28 mouse cellular contexts compared by ENCODE assay signal in the genomic region with DNA sequence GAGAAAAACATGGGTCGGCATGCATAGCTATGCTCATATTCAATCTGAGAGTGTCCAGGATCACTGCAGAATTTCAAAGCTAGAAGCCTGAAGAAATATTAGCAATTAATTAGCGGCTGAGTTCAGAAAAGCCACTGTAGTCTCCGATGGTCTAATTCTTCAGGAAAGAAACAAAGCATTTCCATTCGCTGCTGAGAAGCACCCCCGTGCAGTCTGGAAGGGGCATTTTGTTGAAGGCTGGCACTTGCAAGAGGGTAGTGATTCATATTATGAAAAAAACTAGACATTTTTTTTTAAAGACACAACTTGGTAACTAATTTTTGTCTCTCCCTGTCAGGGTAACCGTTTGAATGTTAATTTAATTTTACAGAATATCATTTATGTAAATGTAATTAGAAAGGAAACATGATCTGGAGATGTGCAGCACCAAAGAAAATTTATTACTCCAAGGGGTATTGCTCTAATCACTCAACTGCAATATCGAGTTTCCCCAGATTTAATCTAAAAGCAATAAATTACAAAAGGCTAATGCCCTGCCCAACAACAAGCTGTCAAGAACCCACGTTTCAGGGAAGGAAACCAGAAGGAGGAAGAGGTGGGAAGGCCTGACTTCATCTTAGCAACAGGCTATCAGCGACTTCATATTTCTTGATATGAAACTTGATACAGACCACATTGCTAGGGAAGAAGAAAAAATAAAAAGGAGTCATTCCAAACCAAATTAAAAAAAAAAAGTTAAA.
A peak's percentile ranks its signal among the peaks of the same experiment; 100 is the strongest.
DNase-seq lines count a peak whose midpoint lies in the region; ATAC-seq lines count a peak whose summit lies in the region.
"Had no signal": no experiment of that assay in that cellular context is flagged by ENCODE, and none has a peak within 500 bp of the region (broad histone marks: within the 10 kb centered on the region; RNA-seq: fewer than 3 reads in every experiment).

No protein-coding gene starts in this region.

- 0 out of 2 replicates have a peak overlapping the region, but pooled peaks have one; percentile 7 for H3K4me2 ChIP-seq in kidney, embryonic 15.5 days
- H3K4me2 ChIP-seq: heart, embryonic 13.5 days; limb, embryonic 15.5 days; liver, embryonic 13.5 days had no signal

- no peak overlapping the region for H3K9ac ChIP-seq in kidney, embryonic 15.5 days
- H3K9ac ChIP-seq: heart, embryonic 13.5 days; limb, embryonic 15.5 days; liver, embryonic 13.5 days had no signal

- H3K27ac ChIP-seq in kidney, embryonic 15.5 days: peak overlapping the region; percentile 56
- no peak overlapping the region for H3K27ac ChIP-seq in limb, embryonic 10.5 days
- H3K27ac ChIP-seq: heart, embryonic 13.5 days; hindbrain, postnatal 0 days; limb, embryonic 15.5 days; liver, embryonic 13.5 days had no signal

- peak; percentile 39 for DNase-seq in embryo, embryonic 10.5 days (ENCODE audit: low spot score)
- DNase-seq in embryo, embryonic 10 days (ENCODE audit: low spot score): no peak
- no peak for DNase-seq in kidney, adult 9 months
- DNase-seq in MN1 (ENCODE audit: low spot score): peak; percentile 28
- peak; percentile 28 for DNase-seq in hindlimb bud, embryonic 11.5 days (ENCODE audit: extremely low spot score, low read depth, low spot score)
- no peak for DNase-seq in limb, embryonic 10.5 days (ENCODE audit: low spot score)
- no peak for DNase-seq in cerebellum, postnatal 36 days
- DNase-seq: adrenal gland, postnatal 10 days; cerebellum, adult 8-10 months; gastrocnemius, postnatal 10 days; heart, postnatal 10 days; layer of hippocampus, postnatal 36 days; left cerebral cortex, postnatal 4 days; liver, embryonic 13.5 days; lung, adult 18-20 months; lung, postnatal 4 days; midbrain, embryonic 14.5 days; retina, postnatal 1 day; right cerebral cortex, postnatal 14 days had no signal

- WGBS in kidney, embryonic 15.5 days: 26% methylated on average over 9 of the region's 9 CpGs
- 46% methylated on average over 9 of the region's 9 CpGs for WGBS in limb, embryonic 10.5 days

- no peaks in the 10 kb centered on the region for H3K36me3 ChIP-seq in kidney, embryonic 15.5 days
- H3K36me3 ChIP-seq in limb, embryonic 10.5 days: no peaks in the 10 kb centered on the region
- H3K36me3 ChIP-seq: heart, embryonic 13.5 days; limb, embryonic 15.5 days; liver, embryonic 13.5 days had no signal

- H3K4me1 ChIP-seq in kidney, embryonic 15.5 days: peaks cover 15% of the 10 kb centered on the region
- peaks cover 23% of the 10 kb centered on the region for H3K4me1 ChIP-seq in limb, embryonic 10.5 days
- H3K4me1 ChIP-seq: heart, embryonic 13.5 days; limb, embryonic 15.5 days; liver, embryonic 13.5 days had no signal

- no peaks in the 10 kb centered on the region for H3K9me3 ChIP-seq in kidney, embryonic 15.5 days (replicated peaks)
- H3K9me3 ChIP-seq in limb, embryonic 10.5 days (replicated peaks): no peaks in the 10 kb centered on the region
- H3K9me3 ChIP-seq: heart, embryonic 13.5 days; limb, embryonic 15.5 days; liver, embryonic 13.5 days had no signal

- ATAC-seq in kidney, embryonic 15.5 days (replicated peaks; ENCODE audit: low FRiP score): peak; percentile 84
- ATAC-seq: forebrain, embryonic 16.5 days; hindbrain, postnatal 0 days; intestine, embryonic 16.5 days; lung, postnatal 0 days had no signal

- H3K27me3 ChIP-seq in kidney, embryonic 15.5 days: no peaks in the 10 kb centered on the region
- H3K27me3 ChIP-seq in limb, embryonic 10.5 days (ENCODE audit: low read depth, poor library complexity, severe bottlenecking): no peaks in the 10 kb centered on the region
- H3K27me3 ChIP-seq: CH12.LX; heart, embryonic 13.5 days; limb, embryonic 15.5 days; liver, embryonic 13.5 days had no signal

- H3K4me3 ChIP-seq in kidney, embryonic 15.5 days (replicated peaks): no peak overlapping the region
- H3K4me3 ChIP-seq in limb, embryonic 10.5 days: no peak overlapping the region
- H3K4me3 ChIP-seq: erythroblast, embryonic 14.5 days; heart, embryonic 13.5 days; limb, embryonic 15.5 days; liver, embryonic 13.5 days had no signal

Comparison
In these comparisons a context has a peak if more than half of its experiments do, and no peak if none do; other contexts are left out.
1. DNase-seq: peak in embryo, embryonic 10.5 days (single experiment), MN1 (single experiment) and hindlimb bud, embryonic 11.5 days (single experiment); none in embryo, embryonic 10 days (single experiment), kidney, adult 9 months (single experiment), limb, embryonic 10.5 days (single experiment) and cerebellum, postnatal 36 days (0 of 2).